Mouse (Mus musculus) liver, embryonic 11.5 days (tissue): Measurements from ENCODE around the gene Ppfibp2. TPM values are rescaled to one million over a fixed set of nuclear protein-coding genes. Genes with fewer than 3 reads are reported as not detected.

Experiments used
- ATAC-seq: fragments of 200-750 bp; cut with Nextera tagmentation; replicated peaks from 2 replicates; pipeline ENCODE4 v1.8.0; 2017; ENCODE audit warnings: moderate number of reproducible peaks, mild to moderate bottlenecking, moderate TSS enrichment, moderate library complexity; ENCODE audit not compliant: low FRiP score
- DNase-seq: peaks from one replicate; pipeline ENCODE4 v3.0.0-alpha.2; 2017; ENCODE audit warnings: low spot score
- H3K27ac ChIP-seq: fragments of 300-500 bp; sonication (generic); 2 replicates; pipeline ENCODE4 v1.5.1; 2014; ENCODE audit warnings: mild to moderate bottlenecking, low read depth, low read length, control low read depth
- H3K27me3 ChIP-seq: fragments of 300-500 bp; sonication (generic); replicated peaks from 2 replicates; pipeline ENCODE4 v1.6.1; 2014; ENCODE audit warnings: low read length, mixed read lengths; ENCODE audit not compliant: control insufficient read depth, insufficient read depth
- H3K36me3 ChIP-seq: fragments of 300-500 bp; sonication (generic); 2 replicates; pipeline ENCODE4 v1.6.1; 2014; ENCODE audit warnings: mild to moderate bottlenecking, low read length, moderate library complexity, mixed read lengths; ENCODE audit not compliant: control insufficient read depth, insufficient read depth
- H3K4me1 ChIP-seq: fragments of 300-500 bp; sonication (generic); replicated peaks from 2 replicates; pipeline ENCODE4 v1.6.1; 2014; ENCODE audit warnings: low read length, mixed read lengths; ENCODE audit not compliant: control insufficient read depth, insufficient read depth
- H3K4me2 ChIP-seq: fragments of 300-500 bp; sonication (generic); 2 replicates; pipeline ENCODE4 v1.6.1; 2014; ENCODE audit warnings: mild to moderate bottlenecking, control low read depth, moderate library complexity
- H3K4me3 ChIP-seq: fragments of 300-500 bp; sonication (generic); 2 replicates; pipeline ENCODE4 v1.5.1; 2014; ENCODE audit warnings: low read depth, low read length, control low read depth
- H3K9ac ChIP-seq: fragments of 300-500 bp; sonication (generic); 2 replicates; pipeline ENCODE4 v1.6.1; 2014; ENCODE audit warnings: low read depth, low read length, control low read depth
- H3K9me3 ChIP-seq: fragments of 300-500 bp; sonication (generic); 2 replicates; pipeline ENCODE4 v1.6.1; 2016; ENCODE audit warnings: low read length, inconsistent platforms, mixed read lengths; ENCODE audit not compliant: control insufficient read depth
- WGBS: fragments of 180-500 bp; shearing (Covaris S2); extraction: QIAGEN DNeasy Blood & Tissue Kit; methylation state at CpG from one replicate; pipeline ENCODE4 v1.1.7; 2014; 5-methylcytosine and 5-hydroxymethylcytosine counted together
- polyA plus RNA-seq: library from polyadenylated mRNA; unstranded; fragments of >200 nt; fragmentation: Nextera tagmentation; extraction: Ambion mirVana; gene quantifications from 2 replicates; pipeline ENCODE4 v1.2.1, GENCODE M21; 2014

The Ppfibp2 gene
- polyA plus RNA-seq, 1 experiment from 2014 or later: 9.1 TPM

DNA sequence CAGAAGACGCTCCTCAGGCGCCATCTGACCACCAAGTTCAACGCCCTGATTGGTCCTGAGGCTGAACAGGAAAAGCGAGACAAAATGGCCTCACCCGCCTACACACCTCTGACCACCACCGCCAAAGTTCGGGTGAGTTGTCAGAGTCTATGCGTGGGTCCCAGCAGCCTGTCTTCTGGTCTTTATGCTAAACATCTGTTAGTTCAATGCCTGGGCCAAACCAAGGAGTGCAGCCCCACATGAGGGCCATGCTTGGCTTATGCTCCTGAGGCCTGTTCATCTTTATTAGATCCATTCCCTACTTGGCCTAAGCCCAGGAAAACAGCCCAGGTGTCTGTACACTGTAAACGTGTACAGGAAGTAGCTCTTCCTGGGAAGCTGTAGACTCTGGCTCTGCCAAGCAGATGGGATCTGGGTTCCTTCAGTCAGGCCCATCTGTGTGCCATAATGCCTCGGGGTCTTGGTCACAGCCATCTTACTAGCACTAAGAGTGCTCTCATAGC lies 148.0 kb downstream of the Ppfibp2 start:
- no peaks in the 10 kb centered on the region for H3K9me3 ChIP-seq
- no peak overlapping the region for H3K4me3 ChIP-seq
- H3K4me2 ChIP-seq: no peak overlapping the region
- ATAC-seq (no peak), DNase-seq (no peak)
- H3K9ac ChIP-seq: no peak overlapping the region
- WGBS: 85% methylated on average over 10 of the region's 10 CpGs
- H3K4me1 ChIP-seq: no peaks in the 10 kb centered on the region
- peaks cover 2% of the 10 kb centered on the region; the same call in 1 of the 2 replicates for H3K36me3 ChIP-seq
- H3K27me3 ChIP-seq: no peaks in the 10 kb centered on the region
- no peak overlapping the region for H3K27ac ChIP-seq

DNA sequence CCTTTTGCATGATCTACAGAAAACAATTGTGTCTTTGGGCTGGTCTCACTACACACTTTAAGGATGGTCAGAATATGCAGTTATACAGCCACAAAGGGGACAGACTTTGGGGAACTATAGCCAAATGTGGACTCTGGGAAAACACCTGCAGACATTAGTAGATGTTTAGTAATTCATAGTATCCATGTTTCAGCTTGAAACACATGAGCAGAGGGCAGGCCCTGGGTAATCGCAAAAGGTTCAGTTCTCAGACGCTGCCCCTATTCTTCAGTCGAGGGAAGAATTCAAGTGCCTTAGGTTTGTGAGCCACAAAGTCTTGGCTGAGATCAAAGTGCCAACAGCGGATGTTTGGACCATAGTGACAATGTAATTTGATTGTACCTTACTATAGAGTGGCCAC lies 149.4 kb downstream of the Ppfibp2 start:
- no peak for DNase-seq

DNA sequence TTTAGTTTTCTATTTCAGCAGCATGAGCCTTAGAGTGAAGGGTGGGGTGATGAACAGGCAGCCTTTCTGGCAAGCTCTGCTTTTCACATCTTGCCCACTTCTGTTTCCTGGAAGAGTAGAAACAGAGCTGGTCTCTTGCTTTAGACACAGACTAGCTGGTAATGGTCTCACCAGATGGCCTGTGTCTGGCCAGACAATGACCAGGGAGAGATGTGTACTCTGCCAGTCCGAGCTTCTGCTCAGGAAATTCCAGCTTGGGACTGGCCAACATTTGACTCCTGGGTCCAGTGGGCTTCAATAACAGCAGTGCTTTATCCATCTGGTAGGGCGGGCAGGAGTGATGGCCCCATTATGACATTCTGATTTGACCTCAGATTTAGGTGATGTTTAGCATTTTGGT lies 150.1 kb downstream of the Ppfibp2 start:
- Histone ChIP-seq H3K9ac (no peak overlapping the region), H3K27ac (no peak overlapping the region), H3K9me3 (no peaks in the 10 kb centered on the region), H3K4me2 (no peak overlapping the region), H3K4me3 (no peak overlapping the region), H3K4me1 (no peaks in the 10 kb centered on the region), H3K36me3 (no peaks in the 10 kb centered on the region; the same call in 1 of the 2 replicates), H3K27me3 (no peaks in the 10 kb centered on the region)
- WGBS: 74% methylated on average over 2 of the region's 2 CpGs
- ATAC-seq (no peak), DNase-seq (no peak)

More for the DNA sequence above, 149.4 kb downstream of the Ppfibp2 start:
- H3K4me3 ChIP-seq: no peak overlapping the region
- WGBS: 83% methylated on average over 4 of the region's 4 CpGs
- no peak for ATAC-seq
- H3K4me1 ChIP-seq: no peaks in the 10 kb centered on the region
- H3K36me3 ChIP-seq: peaks cover 2% of the 10 kb centered on the region; the same call in 1 of the 2 replicates
- no peak overlapping the region for H3K9ac ChIP-seq
- no peak overlapping the region for H3K27ac ChIP-seq
- H3K4me2 ChIP-seq: no peak overlapping the region
- H3K27me3 ChIP-seq: no peaks in the 10 kb centered on the region
- no peaks in the 10 kb centered on the region for H3K9me3 ChIP-seq

DNA sequence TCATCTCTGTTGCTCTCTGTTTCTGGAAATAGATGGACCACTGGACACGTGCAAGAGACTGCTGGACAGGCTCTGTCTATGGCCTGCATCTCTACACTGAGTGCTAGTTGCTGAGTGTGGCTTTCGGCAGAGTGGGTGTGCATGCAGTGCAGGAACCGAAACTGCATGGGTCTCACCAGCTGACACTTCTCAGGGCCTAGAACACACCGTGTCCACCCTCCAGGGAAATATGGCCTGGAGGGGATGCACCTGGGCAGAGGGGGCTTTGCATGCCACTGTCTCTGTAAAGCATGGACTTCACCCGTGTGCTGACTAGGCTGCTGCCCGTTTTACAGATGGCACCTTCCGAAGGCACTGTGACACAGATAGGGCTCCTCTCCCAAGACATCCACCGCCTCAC lies 151.0 kb downstream of the Ppfibp2 start:
- Histone ChIP-seq H3K9ac (no peak overlapping the region), H3K27ac (no peak overlapping the region), H3K27me3 (no peaks in the 10 kb centered on the region), H3K4me3 (no peak overlapping the region), H3K4me1 (no peaks in the 10 kb centered on the region), H3K4me2 (no peak overlapping the region), H3K9me3 (no peaks in the 10 kb centered on the region), H3K36me3 (no peaks in the 10 kb centered on the region; the same call in 1 of the 2 replicates)
- WGBS: 82% methylated on average over 8 of the region's 8 CpGs
- DNase-seq (no peak), ATAC-seq (no peak)

DNA sequence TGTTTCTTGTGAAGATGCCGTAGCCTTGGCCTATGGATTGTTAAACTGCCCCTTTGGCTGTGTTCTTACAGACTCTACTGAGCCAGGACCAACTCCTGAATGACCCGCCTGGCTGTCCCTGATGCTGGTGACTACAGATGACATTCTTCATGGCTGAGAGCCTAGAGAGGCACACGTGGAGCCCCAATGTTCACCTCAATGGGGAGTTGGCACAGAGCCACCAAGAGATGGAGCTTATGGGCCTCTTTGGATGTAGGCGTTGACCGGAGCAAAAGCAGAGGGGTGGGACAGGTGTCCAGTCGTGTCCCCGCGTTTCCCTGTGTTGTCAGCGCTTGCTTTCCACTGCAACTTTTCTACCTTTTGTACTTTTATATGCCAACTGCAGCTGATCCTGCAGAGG lies 152.5 kb downstream of the Ppfibp2 start:
- no peak overlapping the region for H3K4me2 ChIP-seq
- no peak overlapping the region for H3K4me3 ChIP-seq
- H3K36me3 ChIP-seq: no peaks in the 10 kb centered on the region
- no peak for ATAC-seq
- no peak for DNase-seq
- no peaks in the 10 kb centered on the region for H3K9me3 ChIP-seq
- H3K27ac ChIP-seq: no peak overlapping the region
- H3K4me1 ChIP-seq: no peaks in the 10 kb centered on the region
- no peaks in the 10 kb centered on the region for H3K27me3 ChIP-seq
- WGBS: 84% methylated on average over 9 of the region's 9 CpGs
- H3K9ac ChIP-seq: no peak overlapping the region

DNA sequence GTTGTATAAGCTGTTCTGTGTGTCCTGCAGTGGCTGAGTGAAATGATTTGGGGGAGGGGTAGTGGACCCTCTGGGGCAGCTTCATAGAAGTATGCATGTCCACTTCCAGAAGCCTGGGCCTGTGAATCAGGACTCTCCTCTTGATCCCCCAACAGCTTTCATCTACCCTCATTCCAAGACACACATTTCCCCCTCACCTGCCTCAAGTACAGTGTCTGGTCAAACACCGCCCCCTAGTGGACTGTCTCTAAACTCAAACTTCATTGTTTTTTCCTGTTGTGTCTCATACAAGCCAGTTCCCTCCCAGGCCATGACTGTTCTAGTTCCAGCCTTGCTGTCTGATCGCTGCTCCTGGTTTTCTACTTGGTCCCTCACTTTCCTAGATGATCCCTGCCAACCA lies 152.9 kb downstream of the Ppfibp2 start:
- Histone ChIP-seq H3K27me3 (no peaks in the 10 kb centered on the region), H3K4me1 (no peaks in the 10 kb centered on the region), H3K4me3 (no peak overlapping the region), H3K36me3 (no peaks in the 10 kb centered on the region), H3K9ac (no peak overlapping the region), H3K27ac (no peak overlapping the region), H3K9me3 (no peaks in the 10 kb centered on the region), H3K4me2 (no peak overlapping the region)
- 6% methylated on average over 2 of the region's 2 CpGs for WGBS
- DNase-seq: no peak
- no peak for ATAC-seq

DNA sequence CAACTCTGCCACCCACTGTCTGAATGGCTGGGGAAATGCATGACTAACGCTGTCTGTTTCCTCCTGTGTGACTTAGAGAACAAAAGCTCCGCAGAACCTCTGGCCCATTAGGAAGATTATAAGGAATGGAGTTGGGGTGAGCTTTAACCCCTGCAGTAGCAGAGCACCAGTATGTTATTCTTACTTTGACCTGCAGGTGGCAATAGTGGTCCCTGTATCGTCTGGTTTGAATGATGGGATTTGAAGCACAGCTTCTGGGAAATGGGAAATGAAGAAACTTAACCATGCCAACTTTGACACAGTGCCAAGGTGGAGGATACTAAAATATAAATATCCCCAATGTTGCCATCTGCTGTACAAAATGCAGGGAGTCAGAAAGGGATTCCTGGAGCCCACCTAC lies 154.3 kb downstream of the Ppfibp2 start:
- no peak overlapping the region for H3K27ac ChIP-seq
- no peaks in the 10 kb centered on the region for H3K9me3 ChIP-seq
- no peak overlapping the region for H3K9ac ChIP-seq
- no peak overlapping the region for H3K4me3 ChIP-seq
- 4% methylated on average over 3 of the region's 3 CpGs for WGBS
- H3K36me3 ChIP-seq: no peaks in the 10 kb centered on the region
- H3K4me2 ChIP-seq: no peak overlapping the region
- DNase-seq: no peak
- H3K4me1 ChIP-seq: no peaks in the 10 kb centered on the region
- H3K27me3 ChIP-seq: no peaks in the 10 kb centered on the region
- no peak for ATAC-seq

- WGBS: 90% methylated on average over 4 of the region's 4 CpGs
- H3K4me3 ChIP-seq: no peak overlapping the region
- no peak for DNase-seq
- no peak overlapping the region for H3K27ac ChIP-seq
- no peak overlapping the region for H3K9ac ChIP-seq
- no peak for ATAC-seq
- no peaks in the 10 kb centered on the region for H3K4me1 ChIP-seq
- H3K9me3 ChIP-seq: no peaks in the 10 kb centered on the region
- H3K36me3 ChIP-seq: no peaks in the 10 kb centered on the region
- H3K4me2 ChIP-seq: no peak overlapping the region
- H3K27me3 ChIP-seq: no peaks in the 10 kb centered on the region
Measured at GRCm38 (mm10) chr7:107749721-107750120, 154.7 kb downstream of the Ppfibp2 start.

GRCm38 (mm10) chr7:107752031-107752520 lies 157.1 kb downstream of the Ppfibp2 start:
- Histone ChIP-seq H3K27me3 (no peaks in the 10 kb centered on the region), H3K9me3 (no peaks in the 10 kb centered on the region), H3K4me3 (no peak overlapping the region), H3K27ac (no peak overlapping the region), H3K4me2 (no peak overlapping the region), H3K4me1 (no peaks in the 10 kb centered on the region), H3K9ac (no peak overlapping the region), H3K36me3 (no peaks in the 10 kb centered on the region)
- DNase-seq (no peak), ATAC-seq (no peak)
- WGBS: 81% methylated on average over 10 of the region's 10 CpGs
